Mouse (Mus musculus) intestine, embryonic 14.5 days (tissue): ENCODE results near the gene Lhx5. TPM values are rescaled to one million over a fixed set of nuclear protein-coding genes. Genes with fewer than 3 reads are reported as not detected.

Experiments
- ATAC-seq: fragments of 200-750 bp; cut with Nextera tagmentation; replicated peaks from 2 replicates; pipeline ENCODE4 v1.8.0; 2017; ENCODE audit warnings: low read depth, moderate number of reproducible peaks, moderate TSS enrichment, moderate library complexity; ENCODE audit not compliant: low FRiP score, low TSS enrichment
- DNase-seq: peaks from one replicate; pipeline ENCODE4 v3.0.0-alpha.2; 2018; ENCODE audit warnings: low spot score
- H3K27ac ChIP-seq: fragments of 300-500 bp; sonication (generic); 2 replicates; pipeline ENCODE4 v1.5.1; 2014; ENCODE audit warnings: low read depth, mild to moderate bottlenecking, control low read depth
- H3K27me3 ChIP-seq: fragments of 300-500 bp; sonication (generic); replicated peaks from 2 replicates; pipeline ENCODE4 v1.6.1; 2014; ENCODE audit warnings: low read length, control low read depth; ENCODE audit not compliant: control insufficient read depth, insufficient read depth
- H3K36me3 ChIP-seq: fragments of 300-500 bp; sonication (generic); 2 replicates; pipeline ENCODE4 v1.6.1; 2014; ENCODE audit warnings: low read length, control low read depth; ENCODE audit not compliant: control insufficient read depth, insufficient read depth
- H3K4me1 ChIP-seq: fragments of 300-500 bp; sonication (generic); replicated peaks from 2 replicates; pipeline ENCODE4 v1.6.1; 2014; ENCODE audit warnings: low read length, control low read depth, mixed read lengths; ENCODE audit not compliant: control insufficient read depth, insufficient read depth
- H3K4me2 ChIP-seq: fragments of 300-500 bp; sonication (generic); 2 replicates; pipeline ENCODE4 v1.6.1; 2014; ENCODE audit warnings: low read length
- H3K4me3 ChIP-seq: fragments of 300-500 bp; sonication (generic); 2 replicates; pipeline ENCODE4 v1.5.1; 2014; ENCODE audit warnings: low read depth, low read length, control low read depth, mixed read lengths
- H3K9ac ChIP-seq: fragments of 300-500 bp; sonication (generic); 2 replicates; pipeline ENCODE4 v1.6.1; 2014; ENCODE audit warnings: mild to moderate bottlenecking, low read length
- H3K9me3 ChIP-seq: fragments of 300-500 bp; sonication (generic); 2 replicates; pipeline ENCODE4 v1.6.1; 2016; ENCODE audit warnings: low read length, control low read depth; ENCODE audit not compliant: control insufficient read depth
- WGBS: fragments of 180-500 bp; shearing (Covaris S2); extraction: QIAGEN DNeasy Blood & Tissue Kit; methylation state at CpG from one replicate; pipeline ENCODE4 v1.1.7; 2014; 5-methylcytosine and 5-hydroxymethylcytosine counted together
- polyA plus RNA-seq: library from polyadenylated mRNA; unstranded; fragments of >200 nt; fragmentation: Nextera tagmentation; extraction: Ambion mirVana; gene quantifications from 2 replicates; pipeline ENCODE4 v1.2.1, GENCODE M21; 2014

Gene Lhx5
- polyA plus RNA-seq, 1 experiment from 2014 or later: not detected

GRCm38 (mm10) chr5:120409385-120410378 lies 21.8 kb upstream of the Lhx5 start:
- peaks cover 37% of the 10 kb centered on the region for H3K27me3 ChIP-seq
- 3% methylated on average over 41 of the region's 41 CpGs for WGBS
- no peak for DNase-seq

GRCm38 (mm10) chr5:120413436-120413835 lies 18.1 kb upstream of the Lhx5 start:
- Histone ChIP-seq H3K4me3 (no peak overlapping the region), H3K36me3 (no peaks in the 10 kb centered on the region), H3K9me3 (peaks cover 5% of the 10 kb centered on the region; the same call in 1 of the 2 replicates), H3K4me2 (no peak overlapping the region), H3K4me1 (no peaks in the 10 kb centered on the region), H3K27ac (no peak overlapping the region), H3K27me3 (peaks cover 38% of the 10 kb centered on the region), H3K9ac (no peak overlapping the region)
- WGBS: 85% methylated on average over 6 of the region's 6 CpGs
- ATAC-seq (no peak), DNase-seq (no peak)

More at GRCm38 (mm10) chr5:120409385-120410378, 21.8 kb upstream of the Lhx5 start:
- H3K9ac ChIP-seq: no peak overlapping the region
- H3K4me2 ChIP-seq: no peak overlapping the region
- H3K27ac ChIP-seq: no peak overlapping the region
- no peak overlapping the region for H3K4me3 ChIP-seq
- no peaks in the 10 kb centered on the region for H3K4me1 ChIP-seq
- H3K9me3 ChIP-seq: peaks cover 5% of the 10 kb centered on the region; the same call in 1 of the 2 replicates
- no peaks in the 10 kb centered on the region for H3K36me3 ChIP-seq
- ATAC-seq: no peak

- Histone ChIP-seq H3K27me3 (peaks cover 52% of the 10 kb centered on the region), H3K4me2 (no peak overlapping the region), H3K4me3 (no peak overlapping the region), H3K9ac (no peak overlapping the region), H3K27ac (no peak overlapping the region), H3K36me3 (no peaks in the 10 kb centered on the region), H3K4me1 (no peaks in the 10 kb centered on the region), H3K9me3 (no peaks in the 10 kb centered on the region)
- ATAC-seq (no peak), DNase-seq (no peak)
- WGBS: 85% methylated on average over 8 of the region's 8 CpGs
These were observed 11.4 kb upstream of the Lhx5 start for GRCm38 (mm10) chr5:120420106-120420505.

- DNase-seq (peak; percentile 93), ATAC-seq (no peak)
- WGBS: 1% methylated on average over 19 of the region's 19 CpGs
- Histone ChIP-seq H3K27ac (no peak overlapping the region), H3K36me3 (no peaks in the 10 kb centered on the region), H3K4me2 (no peak overlapping the region), H3K4me3 (no peak overlapping the region), H3K4me1 (no peaks in the 10 kb centered on the region), H3K27me3 (peaks cover 80% of the 10 kb centered on the region), H3K9me3 (no peaks in the 10 kb centered on the region), H3K9ac (no peak overlapping the region)
These were observed 7.5 kb upstream of the Lhx5 start for GRCm38 (mm10) chr5:120424039-120424438.

- Histone ChIP-seq H3K4me3 (no peak overlapping the region), H3K4me2 (no peak overlapping the region), H3K9ac (no peak overlapping the region), H3K27me3 (peaks cover 84% of the 10 kb centered on the region), H3K27ac (no peak overlapping the region), H3K36me3 (no peaks in the 10 kb centered on the region), H3K4me1 (no peaks in the 10 kb centered on the region), H3K9me3 (no peaks in the 10 kb centered on the region)
- DNase-seq: no peak
- ATAC-seq: no peak
- WGBS: 2% methylated on average over 11 of the region's 11 CpGs
These were observed 6.8 kb upstream of the Lhx5 start for GRCm38 (mm10) chr5:120424657-120425056.

GRCm38 (mm10) chr5:120425711-120426110 lies 5.8 kb upstream of the Lhx5 start:
- Histone ChIP-seq H3K27me3 (peaks cover 95% of the 10 kb centered on the region), H3K9me3 (no peaks in the 10 kb centered on the region), H3K27ac (no peak overlapping the region), H3K4me3 (no peak overlapping the region), H3K36me3 (no peaks in the 10 kb centered on the region), H3K9ac (no peak overlapping the region), H3K4me1 (no peaks in the 10 kb centered on the region), H3K4me2 (no peak overlapping the region)
- under 1% methylated on average over 16 of the region's 20 CpGs for WGBS
- ATAC-seq (no peak), DNase-seq (no peak)

GRCm38 (mm10) chr5:120426572-120426971 lies 4.9 kb upstream of the Lhx5 start:
- H3K9me3 ChIP-seq: no peaks in the 10 kb centered on the region
- no peak overlapping the region for H3K9ac ChIP-seq
- no peak overlapping the region for H3K27ac ChIP-seq
- DNase-seq (no peak), ATAC-seq (no peak)
- H3K27me3 ChIP-seq: peaks cover 96% of the 10 kb centered on the region
- no peaks in the 10 kb centered on the region for H3K4me1 ChIP-seq
- H3K36me3 ChIP-seq: no peaks in the 10 kb centered on the region
- no peak overlapping the region for H3K4me2 ChIP-seq
- WGBS: 2% methylated on average over 10 of the region's 10 CpGs
- H3K4me3 ChIP-seq: no peak overlapping the region

- under 1% methylated on average over 33 of the region's 33 CpGs for WGBS
- 0 out of 2 replicates have a peak, but pooled peaks cover 3% of the 10 kb centered on the region for H3K4me1 ChIP-seq
- no peak overlapping the region for H3K4me3 ChIP-seq
These were observed 4.0 kb upstream of the Lhx5 start for GRCm38 (mm10) chr5:120427451-120427938.

More at GRCm38 (mm10) chr5:120427451-120427938, 4.0 kb upstream of the Lhx5 start:
- no peak overlapping the region for H3K9ac ChIP-seq
- no peak overlapping the region for H3K4me2 ChIP-seq
- no peaks in the 10 kb centered on the region for H3K9me3 ChIP-seq
- peaks cover 96% of the 10 kb centered on the region for H3K27me3 ChIP-seq
- no peak overlapping the region for H3K27ac ChIP-seq
- ATAC-seq (no peak), DNase-seq (peak; percentile 55)
- H3K36me3 ChIP-seq: no peaks in the 10 kb centered on the region
